Mouse (Mus musculus): ENCODE measurements around the gene Fam222a.

The Fam222a gene

DNA sequence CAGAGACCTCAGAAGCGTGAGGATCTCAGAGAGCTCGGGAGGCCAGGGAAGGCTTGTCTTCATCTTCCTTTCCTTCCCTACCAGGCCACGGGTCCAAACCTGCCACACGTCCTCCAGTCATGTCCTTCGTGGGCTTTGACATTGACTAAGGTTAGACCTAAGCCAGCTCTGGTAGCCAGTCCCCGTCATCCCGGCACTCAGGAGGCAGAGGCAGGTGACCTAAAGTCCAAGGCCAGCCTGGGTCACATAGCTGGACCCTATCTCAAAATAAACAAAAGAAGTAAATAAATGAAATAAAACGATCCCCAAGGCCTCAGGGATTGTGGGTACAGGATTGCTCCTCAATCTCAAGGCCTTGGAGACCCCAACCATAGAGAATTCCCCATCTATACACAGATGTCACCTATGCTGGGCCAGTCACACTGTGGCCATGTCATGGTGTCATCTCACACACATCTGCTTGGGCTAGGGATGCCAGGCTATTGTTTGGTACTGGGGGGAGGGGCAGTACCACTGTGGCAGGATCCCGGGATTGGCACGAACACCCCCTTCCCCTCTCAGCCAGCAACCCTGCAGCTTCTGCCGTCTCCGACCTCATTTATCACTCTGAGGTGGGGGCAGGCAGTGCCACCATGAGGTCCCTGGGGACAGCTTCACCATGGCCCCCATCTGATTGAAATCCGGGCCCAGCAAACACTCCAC is 15.2 kb upstream of the Fam222a start:
- TF ChIP-seq POU5F1 (IDR thresholded peaks at IDR 0.05; ENCODE audit: borderline replicate concordance, low read length) = no peak
- TF ChIP-seq NANOG (IDR thresholded peaks at IDR 0.05; ENCODE audit: borderline replicate concordance, low read length) = no peak
- Histone ChIP-seq H3K4me1 (replicated peaks; ENCODE audit: low read depth, low read length) (peaks cover 50% of the 10 kb centered on the region), H3K27me3 (ENCODE audit: insufficient read depth, low read length) (no peaks in the 10 kb centered on the region), H3K36me3 (ENCODE audit: insufficient read depth, low read length) (no peaks in the 10 kb centered on the region), H3K9me3 (ENCODE audit: low read length) (peaks cover 6% of the 10 kb centered on the region), H3K4me3 (replicated peaks; ENCODE audit: low read length) (no peak overlapping the region)

GRCm38 (mm10) chr5:114553706-114554105 is 14.1 kb upstream of the Fam222a start:
- no peak for TF ChIP-seq POU5F1 (IDR thresholded peaks at IDR 0.05; ENCODE audit: borderline replicate concordance, low read length)
- H3K9me3 ChIP-seq (ENCODE audit: low read length) = peaks cover 6% of the 10 kb centered on the region
- H3K36me3 ChIP-seq (ENCODE audit: insufficient read depth, low read length) = no peaks in the 10 kb centered on the region
- H3K27me3 ChIP-seq (ENCODE audit: insufficient read depth, low read length) = no peaks in the 10 kb centered on the region
- peaks cover 52% of the 10 kb centered on the region for H3K4me1 ChIP-seq (replicated peaks; ENCODE audit: low read depth, low read length)
- no peak overlapping the region for H3K4me3 ChIP-seq (replicated peaks; ENCODE audit: low read length)

DNA sequence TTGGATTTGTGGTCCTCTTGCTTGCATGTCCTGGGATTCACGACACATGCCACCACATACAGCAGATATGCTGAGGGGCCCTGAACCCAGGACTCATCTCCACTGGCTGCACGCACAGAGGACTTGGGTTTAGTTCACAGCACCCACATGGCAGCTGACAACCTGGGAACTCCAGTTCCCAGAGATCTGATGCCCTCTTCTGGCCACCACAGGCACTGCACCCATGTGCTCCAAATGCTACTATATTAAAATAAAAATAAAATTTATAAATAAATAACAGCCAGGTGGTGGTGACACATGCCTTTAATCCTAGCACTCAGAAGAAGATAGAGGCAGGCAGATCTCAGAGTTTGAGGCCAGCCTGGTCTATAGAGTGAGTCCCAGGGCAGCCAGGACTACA is 12.4 kb upstream of the Fam222a start:
- TF ChIP-seq POU5F1 (IDR thresholded peaks at IDR 0.05; ENCODE audit: borderline replicate concordance, low read length) (no peak), CTCF (conservative IDR thresholded peaks at IDR 0.05; ENCODE audit: low read length) (peak; percentile 51), NANOG (IDR thresholded peaks at IDR 0.05; ENCODE audit: borderline replicate concordance, low read length) (no peak)
- Histone ChIP-seq H3K4me3 (replicated peaks; ENCODE audit: low read length) (no peak overlapping the region), H3K27me3 (ENCODE audit: insufficient read depth, low read length) (no peaks in the 10 kb centered on the region), H3K4me1 (replicated peaks; ENCODE audit: low read depth, low read length) (peaks cover 54% of the 10 kb centered on the region), H3K9me3 (ENCODE audit: low read length) (peaks cover 13% of the 10 kb centered on the region), H3K36me3 (ENCODE audit: insufficient read depth, low read length) (no peaks in the 10 kb centered on the region)

- TF ChIP-seq NANOG (IDR thresholded peaks at IDR 0.05; ENCODE audit: borderline replicate concordance, low read length) = no peak
- peaks cover 13% of the 10 kb centered on the region for H3K9me3 ChIP-seq (ENCODE audit: low read length)
- H3K4me3 ChIP-seq (replicated peaks; ENCODE audit: low read length) = peak overlapping the region; percentile 45
- H3K36me3 ChIP-seq (ENCODE audit: insufficient read depth, low read length) = no peaks in the 10 kb centered on the region
- no peaks in the 10 kb centered on the region for H3K27me3 ChIP-seq (ENCODE audit: insufficient read depth, low read length)
- peaks cover 57% of the 10 kb centered on the region for H3K4me1 ChIP-seq (replicated peaks; ENCODE audit: low read depth, low read length)
Measured at GRCm38 (mm10) chr5:114556109-114556508, 11.7 kb upstream of the Fam222a start.

DNA sequence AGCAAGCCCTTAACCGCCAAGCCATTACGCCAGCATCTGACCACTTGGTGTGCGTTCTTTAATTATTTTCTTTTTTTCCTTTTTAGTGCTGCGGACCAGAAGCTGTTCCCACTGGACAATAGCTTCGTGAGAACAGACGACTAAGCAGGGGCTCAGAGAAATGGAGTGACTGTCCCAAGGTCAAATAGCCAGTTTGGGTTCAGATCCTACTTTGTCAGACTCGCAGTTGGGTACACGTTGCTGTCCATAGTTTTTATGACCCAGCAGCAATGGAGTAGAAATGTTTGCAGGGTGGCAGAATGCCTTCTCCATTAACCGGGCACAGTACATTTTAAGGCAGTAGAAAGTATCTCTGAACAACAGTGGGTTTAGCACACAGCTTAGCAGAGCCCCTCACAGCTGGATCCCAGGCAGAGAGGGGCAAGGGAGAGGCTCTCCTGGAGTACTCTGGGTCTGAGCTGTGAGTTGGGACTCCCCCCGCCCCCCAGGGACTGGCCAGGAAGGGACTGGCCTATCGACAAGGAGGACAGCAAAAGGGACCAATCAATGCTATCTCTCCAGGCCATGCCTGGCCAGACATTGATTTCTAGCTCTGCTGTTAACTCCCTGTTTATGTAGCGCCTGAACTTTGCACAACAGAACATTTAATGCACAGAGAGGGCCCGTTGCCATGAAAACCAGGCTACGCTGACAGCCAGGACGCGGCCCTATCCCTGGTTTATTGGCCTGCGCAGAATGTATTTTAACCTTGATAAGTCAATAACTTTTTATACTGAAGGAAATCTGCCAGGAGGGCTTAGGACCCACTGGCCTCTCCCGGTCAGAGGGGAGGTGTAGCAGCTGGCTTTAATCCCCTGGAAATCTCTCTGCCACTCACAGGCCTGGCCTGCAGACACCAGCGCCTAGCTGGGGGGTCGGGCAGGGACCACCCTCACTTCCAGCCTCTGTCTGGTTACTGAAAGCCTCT is 9.8 kb upstream of the Fam222a start:
- H3K4me3 ChIP-seq (replicated peaks; ENCODE audit: low read length) = 0 out of 2 replicates have a peak overlapping the region, but pooled peaks have one; percentile 2
- H3K36me3 ChIP-seq (ENCODE audit: insufficient read depth, low read length) = no peaks in the 10 kb centered on the region
- H3K9me3 ChIP-seq (ENCODE audit: low read length) = peaks cover 13% of the 10 kb centered on the region
- TF ChIP-seq NANOG (IDR thresholded peaks at IDR 0.05; ENCODE audit: borderline replicate concordance, low read length) (no peak), CTCF (conservative IDR thresholded peaks at IDR 0.05; ENCODE audit: low read length) (no peak), POU5F1 (IDR thresholded peaks at IDR 0.05; ENCODE audit: borderline replicate concordance, low read length) (no peak)
- H3K4me1 ChIP-seq (replicated peaks; ENCODE audit: low read depth, low read length) = peaks cover 64% of the 10 kb centered on the region
- no peaks in the 10 kb centered on the region for H3K27me3 ChIP-seq (ENCODE audit: insufficient read depth, low read length)

GRCm38 (mm10) chr5:114560533-114560936 is 7.3 kb upstream of the Fam222a start:
- H3K27me3 ChIP-seq (ENCODE audit: insufficient read depth, low read length) = no peaks in the 10 kb centered on the region
- H3K4me1 ChIP-seq (replicated peaks; ENCODE audit: low read depth, low read length) = peaks cover 80% of the 10 kb centered on the region
- H3K4me3 ChIP-seq (replicated peaks; ENCODE audit: low read length) = peak overlapping the region; percentile 66
- no peak for TF ChIP-seq POU5F1 (IDR thresholded peaks at IDR 0.05; ENCODE audit: borderline replicate concordance, low read length)
- TF ChIP-seq NANOG (IDR thresholded peaks at IDR 0.05; ENCODE audit: borderline replicate concordance, low read length) = no peak
- no peak for TF ChIP-seq CTCF (conservative IDR thresholded peaks at IDR 0.05; ENCODE audit: low read length)
- peaks cover 15% of the 10 kb centered on the region for H3K9me3 ChIP-seq (ENCODE audit: low read length)
- no peaks in the 10 kb centered on the region for H3K36me3 ChIP-seq (ENCODE audit: insufficient read depth, low read length)

DNA sequence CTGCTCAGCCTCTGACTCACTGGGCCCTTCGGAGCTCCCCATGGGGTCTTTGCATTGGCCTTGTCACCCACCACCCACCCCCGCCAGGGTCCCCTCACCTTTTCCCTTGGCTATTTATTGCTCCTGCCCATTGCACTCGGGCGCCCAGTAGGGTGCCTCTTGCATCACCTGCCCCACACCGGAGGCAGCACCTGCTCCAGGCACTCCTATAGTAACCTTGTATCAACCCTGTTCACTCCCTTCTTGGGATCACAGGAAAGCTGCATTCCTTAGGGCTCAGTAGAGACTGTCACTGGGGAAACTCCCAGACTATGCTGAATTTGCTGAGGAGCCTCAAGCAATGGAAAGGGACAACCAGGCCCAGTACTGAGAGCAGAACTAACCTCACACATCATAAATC is 6.9 kb upstream of the Fam222a start:
- Histone ChIP-seq H3K27me3 (ENCODE audit: insufficient read depth, low read length) (no peaks in the 10 kb centered on the region), H3K36me3 (ENCODE audit: insufficient read depth, low read length) (no peaks in the 10 kb centered on the region)
- TF ChIP-seq NANOG (IDR thresholded peaks at IDR 0.05; ENCODE audit: borderline replicate concordance, low read length) = no peak

DNA sequence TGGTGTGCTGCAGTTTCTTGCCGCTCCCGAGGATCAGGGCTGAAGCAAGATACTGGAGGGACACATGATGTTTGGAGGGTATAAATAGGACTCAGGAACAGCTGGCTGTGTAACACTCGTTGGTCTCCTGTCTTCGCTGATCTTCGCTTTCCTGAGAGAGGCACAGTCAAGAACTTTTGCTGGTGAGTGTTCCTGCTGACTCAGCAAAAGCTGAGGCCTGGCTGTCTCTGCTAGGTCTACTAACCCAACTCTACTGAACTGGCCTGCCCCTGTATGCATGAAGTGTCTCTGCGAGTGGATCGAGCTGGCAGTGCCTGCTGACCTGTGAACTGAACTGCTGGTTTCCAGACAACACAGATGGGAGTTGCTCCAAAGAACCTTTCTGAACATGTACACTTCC is 3.8 kb upstream of the Fam222a start:
- Histone ChIP-seq H3K36me3 (ENCODE audit: insufficient read depth, low read length) (peaks cover 3% of the 10 kb centered on the region; the same call in 1 of the 2 replicates), H3K4me1 (replicated peaks; ENCODE audit: low read depth, low read length) (peaks cover 74% of the 10 kb centered on the region), H3K27me3 (ENCODE audit: insufficient read depth, low read length) (peaks cover 10% of the 10 kb centered on the region), H3K9me3 (ENCODE audit: low read length) (peaks cover 15% of the 10 kb centered on the region), H3K4me3 (replicated peaks; ENCODE audit: low read length) (no peak overlapping the region)
- no peak for TF ChIP-seq POU5F1 (IDR thresholded peaks at IDR 0.05; ENCODE audit: borderline replicate concordance, low read length)

More for the DNA sequence above, 6.9 kb upstream of the Fam222a start:
- peaks cover 15% of the 10 kb centered on the region for H3K9me3 ChIP-seq (ENCODE audit: low read length)
- H3K4me3 ChIP-seq (replicated peaks; ENCODE audit: low read length) = peak overlapping the region; percentile 66
- H3K4me1 ChIP-seq (replicated peaks; ENCODE audit: low read depth, low read length) = peaks cover 82% of the 10 kb centered on the region
